ENCODE assay signal across 10 mouse cellular contexts in genomic region chr6:8484437-8485275, GRCm38 (mm10). TPM values are rescaled to one million over a fixed set of nuclear protein-coding genes. Genes with fewer than 3 reads are reported as not detected.
DNase-seq lines count a peak whose midpoint lies in the region; ATAC-seq and TF ChIP-seq lines count a peak whose summit lies in the region.
"Had no signal": no experiment of that assay in that cellular context is flagged by ENCODE, and none has a peak within 500 bp of the region (broad histone marks: within the 10 kb centered on the region; RNA-seq: fewer than 3 reads in every experiment).

No protein-coding gene starts in this region.

- no peak overlapping the region for H3K27ac ChIP-seq in intestine, postnatal 0 days (ENCODE audit: low read depth, low read length)

- TF ChIP-seq CTCF in G1E (IDR thresholded peaks at IDR 0.05; ENCODE audit: low read depth, low read length) = no peak
- TF ChIP-seq CTCF in intestine, postnatal 0 days (IDR thresholded peaks at IDR 0.05; ENCODE audit: low read depth) = no peak

- peaks cover 7% of the 10 kb centered on the region for H3K36me3 ChIP-seq in G1E (replicated peaks)
- H3K36me3 ChIP-seq in intestine, postnatal 0 days (ENCODE audit: control insufficient read depth, insufficient read depth) = no peaks in the 10 kb centered on the region
- no peaks in the 10 kb centered on the region for H3K36me3 ChIP-seq in splenic B cell, adult 2 months (ENCODE audit: control insufficient read depth, insufficient read depth, low read length, poor library complexity, severe bottlenecking)

- no peaks in the 10 kb centered on the region for H3K9me3 ChIP-seq in G1E (replicated peaks)
- H3K9me3 ChIP-seq in intestine, postnatal 0 days (ENCODE audit: control insufficient read depth) = no peaks in the 10 kb centered on the region

- peaks cover 65% of the 10 kb centered on the region for H3K4me1 ChIP-seq in G1E (ENCODE audit: insufficient read depth, low read depth, low read length)
- H3K4me1 ChIP-seq in intestine, postnatal 0 days (replicated peaks; ENCODE audit: control insufficient read depth, insufficient read depth, low read length) = no peaks in the 10 kb centered on the region

- peak; percentile 42 for DNase-seq in CD4-positive helper T cell, adult 2 months (ENCODE audit: low read depth, low spot score)
- no peak for DNase-seq in G1E (ENCODE audit: low spot score)
- peak; percentile 22 for DNase-seq in splenic B cell, adult 2 months (ENCODE audit: low read depth, low spot score)
- DNase-seq in adrenal gland, adult 2 months = no peak
- no peak for DNase-seq in layer of hippocampus, postnatal 10 days (ENCODE audit: low spot score in 2 of 2)
- no peak for DNase-seq in embryo, embryonic 10 days (ENCODE audit: low spot score)
- DNase-seq: heart, postnatal 14 days; kidney, adult 9 months had no signal

- H3K27me3 ChIP-seq in G1E (ENCODE audit: insufficient read depth, low read length) = no peaks in the 10 kb centered on the region
- no peaks in the 10 kb centered on the region for H3K27me3 ChIP-seq in intestine, postnatal 0 days (replicated peaks; ENCODE audit: control insufficient read depth, insufficient read depth, low read length)
- no peaks in the 10 kb centered on the region for H3K27me3 ChIP-seq in splenic B cell, adult 2 months (ENCODE audit: control insufficient read depth, insufficient read depth, low read length, poor library complexity, severe bottlenecking)

- 83% methylated on average over 17 of the region's 17 CpGs for WGBS in intestine, postnatal 0 days

- peak; percentile 4; the same call in 1 of the 2 replicates for ATAC-seq in G1E (ENCODE audit: extremely low read depth, insufficient number of reproducible peaks, low FRiP score, poor library complexity, severe bottlenecking)
- 0 out of 2 replicates have a peak, but pooled peaks have one; percentile 47 for ATAC-seq in intestine, postnatal 0 days
- ATAC-seq: Patski had no signal

- peak overlapping the region; percentile 33; the same call in 1 of the 2 replicates for H3K4me3 ChIP-seq in G1E (ENCODE audit: low read depth, low read length)
- H3K4me3 ChIP-seq in intestine, postnatal 0 days (ENCODE audit: low read depth, low read length) = no peak overlapping the region

- H3K4me2 ChIP-seq in intestine, postnatal 0 days (replicated peaks; ENCODE audit: low read depth) = no peak overlapping the region

- H3K9ac ChIP-seq in intestine, postnatal 0 days (ENCODE audit: low read depth, low read length) = no peak overlapping the region

RNA-seq across cellular contexts. Expression of gene Glcci1, which starts 24.7 kb away (rescaled TPM):
- total RNA-seq in G1E (2014; fragmentation: Nextera tagmentation) (85.9 and 92.2 TPM in 2 replicates), G1E (2017) (37.4 and 45.4 TPM in 2 replicates)
- polyA plus RNA-seq in G1E (2012) = 19.0 and 20.6 TPM in 2 replicates
- 3.8 and 3.9 TPM in 2 replicates for polyA plus RNA-seq in intestine, postnatal 0 days (2015; fragmentation: Nextera tagmentation; extraction: Ambion mirVana)
- 10 to 100 TPM; 32.3 to 32.5 TPM for total RNA-seq in adrenal gland, adult 2 months (2021)
- polyA plus RNA-seq in adrenal gland, adult 2 months (2012; rRNA removed) = 4.0 and 4.4 TPM in 2 replicates
- total RNA-seq in layer of hippocampus, postnatal 10 days (2021) = 10 to 100 TPM; 29.3 to 36.4 TPM

Comparison
In these comparisons a context has a peak if more than half of its experiments do, and no peak if none do; other contexts are left out.
1. DNase-seq: peak in CD4-positive helper T cell, adult 2 months (single experiment) and splenic B cell, adult 2 months (single experiment); none in G1E (single experiment), adrenal gland, adult 2 months (single experiment), layer of hippocampus, postnatal 10 days (0 of 2) and embryo, embryonic 10 days (single experiment).